Mouse (Mus musculus) midbrain, embryonic 10.5 days (tissue): Measurements from ENCODE around the gene Parp14. TPM values are rescaled to one million over a fixed set of nuclear protein-coding genes. Genes with fewer than 3 reads are reported as not detected.

Source experiments
- DNase-seq: peaks from one replicate; pipeline ENCODE4 v3.0.0-alpha.2; 2017; ENCODE audit warnings: low spot score
- H3K27ac ChIP-seq: fragments of 300-500 bp; sonication (generic); replicated peaks from 2 replicates; pipeline ENCODE4 v1.5.1; 2016; ENCODE audit warnings: mild to moderate bottlenecking
- H3K27me3 ChIP-seq: fragments of 300-500 bp; sonication (generic); 2 replicates; pipeline ENCODE4 v1.6.1; 2016; ENCODE audit warnings: low read depth, mild to moderate bottlenecking; ENCODE audit not compliant: poor library complexity, severe bottlenecking
- H3K36me3 ChIP-seq: fragments of 300-500 bp; sonication (generic); 2 replicates; pipeline ENCODE4 v1.6.1; 2016; ENCODE audit warnings: mild to moderate bottlenecking, moderate library complexity
- H3K4me1 ChIP-seq: fragments of 300-500 bp; sonication (generic); 2 replicates; pipeline ENCODE4 v1.6.1; 2016
- H3K4me3 ChIP-seq: fragments of 300-500 bp; sonication (generic); 2 replicates; pipeline ENCODE4 v1.5.1; 2016; ENCODE audit warnings: mild to moderate bottlenecking, moderate library complexity
- H3K9me3 ChIP-seq: fragments of 300-500 bp; sonication (generic); replicated peaks from 2 replicates; pipeline ENCODE4 v1.6.1; 2016; ENCODE audit warnings: mild to moderate bottlenecking
- WGBS: fragments of 180-500 bp; shearing (Covaris S2); methylation state at CpG from one replicate; pipeline ENCODE4 v1.1.7; 2016; 5-methylcytosine and 5-hydroxymethylcytosine counted together
- polyA plus RNA-seq: library from polyadenylated mRNA; unstranded; fragments of >200 nt; fragmentation: Nextera tagmentation; extraction: Ambion mirVana; gene quantifications from 2 replicates; pipeline ENCODE4 v1.2.1, GENCODE M21; 2016

The Parp14 gene
- polyA plus RNA-seq, 1 experiment from 2014 or later = 0.16 TPM

- WGBS = 93% methylated on average over 4 of the region's 4 CpGs
- peaks cover 30% of the 10 kb centered on the region for H3K36me3 ChIP-seq
- H3K27ac ChIP-seq = no peak overlapping the region
- no peaks in the 10 kb centered on the region for H3K27me3 ChIP-seq
- H3K4me3 ChIP-seq = no peak overlapping the region
- no peak for DNase-seq
- no peaks in the 10 kb centered on the region; the same call in 1 of the 2 replicates for H3K9me3 ChIP-seq
- H3K4me1 ChIP-seq = no peaks in the 10 kb centered on the region
These were observed 67.6 kb downstream of the Parp14 start for GRCm38 (mm10) chr16:35803723-35804122.

GRCm38 (mm10) chr16:35802163-35802562, 69.2 kb downstream of the Parp14 start:
- Histone ChIP-seq H3K9me3 (no peaks in the 10 kb centered on the region; the same call in 1 of the 2 replicates), H3K36me3 (peaks cover 38% of the 10 kb centered on the region), H3K4me1 (no peaks in the 10 kb centered on the region), H3K27ac (no peak overlapping the region), H3K27me3 (no peaks in the 10 kb centered on the region), H3K4me3 (no peak overlapping the region)
- 91% methylated on average over 7 of the region's 7 CpGs for WGBS
- no peak for DNase-seq

GRCm38 (mm10) chr16:35791962-35792521, 79.3 kb downstream of the Parp14 start:
- Histone ChIP-seq H3K27me3 (no peaks in the 10 kb centered on the region), H3K4me3 (no peak overlapping the region), H3K36me3 (peaks cover 35% of the 10 kb centered on the region), H3K4me1 (peaks cover 13% of the 10 kb centered on the region), H3K27ac (no peak overlapping the region), H3K9me3 (no peaks in the 10 kb centered on the region)
- no peak for DNase-seq
- WGBS = 72% methylated on average over 6 of the region's 6 CpGs

- no peak overlapping the region for H3K27ac ChIP-seq
- no peak for DNase-seq
- peaks cover 35% of the 10 kb centered on the region for H3K36me3 ChIP-seq
These were observed 83.0 kb downstream of the Parp14 start for GRCm38 (mm10) chr16:35788330-35788729.

GRCm38 (mm10) chr16:35787568-35788189, 83.7 kb downstream of the Parp14 start:
- WGBS = 78% methylated on average over 8 of the region's 8 CpGs
- no peak overlapping the region for H3K4me3 ChIP-seq
- peaks cover 35% of the 10 kb centered on the region for H3K36me3 ChIP-seq
- H3K27me3 ChIP-seq = no peaks in the 10 kb centered on the region
- H3K9me3 ChIP-seq = no peaks in the 10 kb centered on the region
- DNase-seq = no peak
- H3K4me1 ChIP-seq = peaks cover 14% of the 10 kb centered on the region
- no peak overlapping the region for H3K27ac ChIP-seq

More at GRCm38 (mm10) chr16:35788330-35788729, 83.0 kb downstream of the Parp14 start:
- Histone ChIP-seq H3K27me3 (no peaks in the 10 kb centered on the region), H3K9me3 (no peaks in the 10 kb centered on the region), H3K4me1 (peaks cover 14% of the 10 kb centered on the region), H3K4me3 (no peak overlapping the region)
- 93% methylated on average over 6 of the region's 6 CpGs for WGBS

GRCm38 (mm10) chr16:35787163-35787562, 84.2 kb downstream of the Parp14 start:
- H3K27me3 ChIP-seq = no peaks in the 10 kb centered on the region
- H3K4me1 ChIP-seq = peaks cover 12% of the 10 kb centered on the region
- no peak overlapping the region for H3K27ac ChIP-seq
- H3K4me3 ChIP-seq = no peak overlapping the region
- H3K9me3 ChIP-seq = no peaks in the 10 kb centered on the region
- 91% methylated on average over 6 of the region's 6 CpGs for WGBS
- DNase-seq = no peak
- peaks cover 35% of the 10 kb centered on the region for H3K36me3 ChIP-seq

GRCm38 (mm10) chr16:35784134-35784725, 87.1 kb downstream of the Parp14 start:
- 89% methylated on average over 7 of the region's 7 CpGs for WGBS
- no peaks in the 10 kb centered on the region for H3K27me3 ChIP-seq

GRCm38 (mm10) chr16:35783207-35783573, 88.2 kb downstream of the Parp14 start:
- H3K4me1 ChIP-seq = peaks cover 8% of the 10 kb centered on the region
- no peaks in the 10 kb centered on the region for H3K9me3 ChIP-seq
- no peaks in the 10 kb centered on the region for H3K27me3 ChIP-seq
- H3K27ac ChIP-seq = no peak overlapping the region
- WGBS = 90% methylated on average over 3 of the region's 3 CpGs
- DNase-seq = no peak
- no peak overlapping the region for H3K4me3 ChIP-seq
- H3K36me3 ChIP-seq = peaks cover 10% of the 10 kb centered on the region

More at GRCm38 (mm10) chr16:35784134-35784725, 87.1 kb downstream of the Parp14 start:
- Histone ChIP-seq H3K36me3 (peaks cover 19% of the 10 kb centered on the region), H3K27ac (no peak overlapping the region), H3K4me3 (no peak overlapping the region), H3K9me3 (no peaks in the 10 kb centered on the region), H3K4me1 (peaks cover 8% of the 10 kb centered on the region)
- DNase-seq = no peak

Other genes with a start within 250 kb of the Parp14 start
- gene Dirc2, start 102.2 kb downstream of the Parp14 start, polyA plus RNA-seq = 12.5 and 14.1 TPM in 2 replicates
- 24.7 and 26.0 TPM in 2 replicates for gene Hspbap1, start 101.2 kb downstream of the Parp14 start, polyA plus RNA-seq
- 2.1 and 2.3 TPM in 2 replicates for gene Parp9, start 66.9 kb upstream of the Parp14 start, polyA plus RNA-seq
- gene Dtx3l, start 67.6 kb upstream of the Parp14 start, polyA plus RNA-seq = 2.8 and 2.9 TPM in 2 replicates
- gene Kpna1, start 107.2 kb upstream of the Parp14 start, polyA plus RNA-seq = 76.4 and 77.0 TPM in 2 replicates
- gene Wdr5b, start 169.6 kb upstream of the Parp14 start, polyA plus RNA-seq = 8.8 and 10.6 TPM in 2 replicates
- gene Fam162a, start 200.1 kb upstream of the Parp14 start, polyA plus RNA-seq = 277 and 355 TPM in 2 replicates
- gene Ccdc58, start 200.1 kb upstream of the Parp14 start, polyA plus RNA-seq = 79.9 and 103 TPM in 2 replicates